Mouse (Mus musculus): ENCODE measurements around the gene Suox.
"Not testable (repeated sequence)": the region's sequence is repeated elsewhere in the genome, so short reads cannot be mapped to it uniquely, and the experiment has no call there.

Suox gene

GRCm38 (mm10) chr10:128626311-128627310 lies 47.3 kb downstream of the Suox start, which contains the start of gene Rps26:
TSS of gene Rps26 (minus strand) at chr10:128626747.
- DNase-seq (ENCODE audit: low spot score), result peak; percentile 83

DNA sequence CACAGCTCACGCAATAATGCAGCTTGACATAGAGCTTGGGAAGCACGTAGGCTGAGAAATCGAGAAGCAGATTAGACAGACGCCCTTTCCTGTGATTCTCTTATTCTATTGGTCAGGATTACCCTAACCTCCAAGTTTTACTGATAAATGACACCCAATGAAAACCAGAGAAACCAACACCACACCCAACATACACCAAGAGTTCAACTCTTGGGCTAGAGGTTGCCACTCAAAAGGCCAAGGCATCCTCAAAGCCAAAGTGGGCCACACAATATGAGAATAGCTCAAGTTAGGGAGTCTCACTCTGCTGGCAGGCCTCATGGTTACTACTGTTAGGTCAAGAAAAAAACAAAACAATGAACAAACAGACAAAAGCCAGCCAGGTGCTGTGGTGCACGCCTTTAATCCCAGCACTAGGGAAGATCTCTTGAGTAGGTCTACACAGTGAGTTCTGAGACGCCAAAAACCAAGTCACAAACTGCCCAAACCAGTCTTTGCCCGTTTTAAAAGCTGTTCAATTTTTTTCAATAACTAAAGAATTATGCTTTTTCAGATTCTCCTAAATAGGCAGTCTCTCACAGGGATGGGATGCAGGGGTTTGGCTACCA lies 48.5 kb downstream of the Suox start:
- DNase-seq (ENCODE audit: low spot score), result no peak

DNA sequence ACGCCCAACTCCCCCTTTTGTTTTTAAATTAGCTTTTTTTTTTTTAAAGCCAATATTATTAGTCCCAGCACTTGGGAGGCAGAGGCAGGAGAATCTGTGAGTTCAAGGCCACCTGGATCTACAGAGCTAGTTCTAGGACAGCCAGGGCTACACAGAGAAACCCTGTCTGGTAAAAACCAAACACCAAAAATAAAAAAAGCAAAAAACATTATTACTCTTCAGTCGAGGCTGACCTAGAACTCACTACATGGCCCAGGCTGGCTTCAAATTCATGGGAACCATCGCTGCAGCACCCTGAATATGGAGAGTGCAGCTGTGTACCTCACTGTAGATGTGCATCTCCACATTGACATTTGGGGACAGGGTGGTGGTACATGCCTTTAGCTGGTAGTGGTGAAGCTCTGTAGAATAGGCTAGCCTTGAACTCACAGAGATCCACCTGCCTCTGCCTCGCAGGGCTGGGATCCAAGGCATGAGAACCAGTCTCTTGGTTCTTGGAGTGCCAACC lies 50.7 kb downstream of the Suox start:
- DNase-seq (ENCODE audit: low spot score), result not testable (repeated sequence)

DNA sequence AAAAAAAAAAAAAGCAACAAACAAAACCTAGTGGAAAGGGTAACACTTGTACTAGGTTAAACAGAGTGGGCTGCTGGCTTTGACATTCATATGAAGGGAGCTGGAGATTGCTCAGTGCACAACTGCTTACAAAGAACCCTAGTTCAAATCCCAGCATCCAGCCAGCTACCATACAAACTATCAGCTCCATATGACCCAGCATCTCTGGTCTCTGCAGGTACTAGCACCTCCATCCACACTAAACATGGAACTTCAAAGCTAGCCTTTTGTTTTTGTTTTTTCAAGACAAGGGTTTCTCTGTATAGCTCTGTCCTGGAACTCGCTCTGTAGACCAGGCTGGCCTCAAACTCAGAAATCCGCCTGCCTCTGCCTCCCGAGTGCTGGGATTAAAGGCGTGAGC lies 51.2 kb downstream of the Suox start:
- DNase-seq (ENCODE audit: low spot score), result no peak

DNA sequence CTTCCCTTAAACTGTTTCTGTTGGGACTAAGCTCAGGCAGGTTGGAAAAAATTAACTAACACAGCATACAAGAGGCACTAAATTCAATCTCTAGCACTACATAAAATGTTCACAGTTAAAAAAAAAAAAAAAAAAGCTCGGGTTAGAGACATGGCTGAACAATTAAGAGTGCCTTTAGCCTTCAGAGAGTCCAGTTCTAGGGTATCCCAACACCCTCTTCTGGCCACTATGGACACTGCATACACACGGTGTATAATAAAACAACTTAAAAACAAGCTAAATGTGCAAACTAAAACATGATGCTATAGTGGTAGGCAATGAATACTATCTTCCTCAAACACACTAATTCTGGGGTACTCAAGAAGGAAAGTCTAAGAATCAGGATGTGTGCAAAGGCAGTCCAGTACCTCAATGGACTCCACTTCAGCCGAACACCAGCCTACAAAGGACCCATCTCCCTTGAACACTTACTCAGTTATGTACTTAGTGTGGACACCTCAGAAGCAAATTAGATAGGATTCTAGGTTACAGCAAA lies 51.8 kb downstream of the Suox start:
- DNase-seq (ENCODE audit: low spot score), result no peak

GRCm38 (mm10) chr10:128620241-128620640 lies 53.6 kb downstream of the Suox start:
- no peak for DNase-seq (ENCODE audit: low spot score)
